Mouse (Mus musculus) midbrain, embryonic 15.5 days (tissue): ENCODE results near the gene Dnaaf5. TPM values are rescaled to one million over a fixed set of nuclear protein-coding genes. Genes with fewer than 3 reads are reported as not detected.
A peak's percentile ranks its signal among the peaks of the same experiment; 100 is the strongest.

ENCODE experiments used
- ATAC-seq: fragments of 200-750 bp; cut with Nextera tagmentation; replicated peaks from 2 replicates; pipeline ENCODE4 v1.8.0; 2017; ENCODE audit warnings: moderate TSS enrichment
- H3K27ac ChIP-seq: fragments of 300-500 bp; sonication (generic); 2 replicates; pipeline ENCODE4 v1.5.1; 2015; ENCODE audit warnings: mild to moderate bottlenecking, inconsistent platforms
- H3K27me3 ChIP-seq: fragments of 300-500 bp; sonication (generic); replicated peaks from 2 replicates; pipeline ENCODE4 v1.6.1; 2015; ENCODE audit warnings: inconsistent platforms
- H3K36me3 ChIP-seq: fragments of 300-500 bp; sonication (generic); replicated peaks from 2 replicates; pipeline ENCODE4 v1.6.1; 2015; ENCODE audit warnings: inconsistent platforms
- H3K4me1 ChIP-seq: fragments of 300-500 bp; sonication (generic); 2 replicates; pipeline ENCODE4 v1.6.1; 2015; ENCODE audit warnings: inconsistent platforms
- H3K4me2 ChIP-seq: fragments of 300-500 bp; sonication (generic); 2 replicates; pipeline ENCODE4 v1.6.1; 2015; ENCODE audit warnings: inconsistent platforms, mild to moderate bottlenecking, moderate library complexity
- H3K4me3 ChIP-seq: fragments of 300-500 bp; sonication (generic); 2 replicates; pipeline ENCODE4 v1.5.1; 2015; ENCODE audit warnings: mild to moderate bottlenecking, inconsistent platforms
- H3K9ac ChIP-seq: fragments of 300-500 bp; sonication (generic); 2 replicates; pipeline ENCODE4 v1.6.1; 2015; ENCODE audit warnings: mild to moderate bottlenecking, inconsistent platforms
- H3K9me3 ChIP-seq: fragments of 300-500 bp; sonication (generic); 2 replicates; pipeline ENCODE4 v1.6.1; 2016; ENCODE audit warnings: inconsistent platforms
- WGBS: fragments of 180-500 bp; shearing (Covaris S2); methylation state at CpG from one replicate; pipeline ENCODE4 v1.1.7; 2015; ENCODE audit warnings: mixed read lengths; 5-methylcytosine and 5-hydroxymethylcytosine counted together
- polyA plus RNA-seq: library from polyadenylated mRNA; unstranded; fragments of >200 nt; fragmentation: Nextera tagmentation; extraction: Ambion mirVana; gene quantifications from 2 replicates; pipeline ENCODE4 v1.2.1, GENCODE M21; 2015

The Dnaaf5 gene
- polyA plus RNA-seq, 1 experiment from 2014 or later: 4.6 TPM

DNA sequence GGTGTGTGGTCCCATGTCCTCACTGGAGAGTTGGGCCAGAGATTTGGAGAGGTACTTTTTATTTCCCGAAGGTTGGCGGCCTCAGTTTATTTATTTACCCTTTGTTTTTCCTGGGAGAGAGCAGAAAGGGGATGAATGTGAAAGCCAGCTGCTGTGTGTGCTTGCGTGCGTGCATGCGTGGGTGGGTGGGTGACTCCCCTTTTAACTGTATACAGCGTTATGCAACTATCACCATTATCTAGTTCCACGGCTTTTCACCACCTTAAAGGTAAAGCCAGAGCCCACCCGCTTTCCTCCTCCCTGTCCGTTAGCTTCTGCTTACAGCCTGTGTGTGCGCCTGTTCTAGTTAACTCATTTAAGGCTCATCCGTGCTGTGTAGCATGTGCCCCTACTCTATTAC is 52.1 kb downstream of the Dnaaf5 start:
- H3K27ac ChIP-seq: no peak overlapping the region
- H3K27me3 ChIP-seq: no peaks in the 10 kb centered on the region
- no peak for ATAC-seq
- peaks cover 34% of the 10 kb centered on the region for H3K4me1 ChIP-seq
- peak overlapping the region; percentile 94 for H3K4me3 ChIP-seq
- no peaks in the 10 kb centered on the region for H3K36me3 ChIP-seq
- H3K9ac ChIP-seq: peak overlapping the region; percentile 86; the same call in 1 of the 2 replicates
- no peaks in the 10 kb centered on the region for H3K9me3 ChIP-seq
- peak overlapping the region; percentile 72 for H3K4me2 ChIP-seq
- WGBS: 81% methylated on average over 11 of the region's 11 CpGs

DNA sequence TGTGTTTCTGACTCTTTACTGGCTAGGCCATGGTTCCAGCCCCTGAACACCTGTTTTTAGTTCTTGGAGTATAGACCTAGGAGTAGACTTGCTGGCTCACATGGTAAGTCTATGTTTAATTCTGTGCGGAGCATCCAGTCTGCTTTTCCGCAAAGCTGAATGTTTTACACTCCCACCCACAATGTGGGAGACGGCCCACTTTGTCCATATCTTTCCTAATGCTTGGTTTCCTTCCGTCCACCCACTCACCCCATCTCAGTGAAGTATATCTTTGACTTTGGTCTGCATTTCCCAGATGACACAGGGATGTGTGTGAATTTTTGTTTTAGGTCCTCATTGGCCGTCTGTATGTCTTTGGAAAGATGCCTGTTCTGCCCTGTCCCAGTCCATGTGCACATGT is 53.3 kb downstream of the Dnaaf5 start:
- no peaks in the 10 kb centered on the region for H3K36me3 ChIP-seq
- H3K9me3 ChIP-seq: no peaks in the 10 kb centered on the region
- 92% methylated on average over 5 of the region's 5 CpGs for WGBS
- no peak overlapping the region for H3K9ac ChIP-seq
- H3K27me3 ChIP-seq: no peaks in the 10 kb centered on the region
- H3K4me3 ChIP-seq: no peak overlapping the region
- no peak overlapping the region for H3K27ac ChIP-seq
- no peak for ATAC-seq
- H3K4me2 ChIP-seq: no peak overlapping the region
- peaks cover 34% of the 10 kb centered on the region for H3K4me1 ChIP-seq

DNA sequence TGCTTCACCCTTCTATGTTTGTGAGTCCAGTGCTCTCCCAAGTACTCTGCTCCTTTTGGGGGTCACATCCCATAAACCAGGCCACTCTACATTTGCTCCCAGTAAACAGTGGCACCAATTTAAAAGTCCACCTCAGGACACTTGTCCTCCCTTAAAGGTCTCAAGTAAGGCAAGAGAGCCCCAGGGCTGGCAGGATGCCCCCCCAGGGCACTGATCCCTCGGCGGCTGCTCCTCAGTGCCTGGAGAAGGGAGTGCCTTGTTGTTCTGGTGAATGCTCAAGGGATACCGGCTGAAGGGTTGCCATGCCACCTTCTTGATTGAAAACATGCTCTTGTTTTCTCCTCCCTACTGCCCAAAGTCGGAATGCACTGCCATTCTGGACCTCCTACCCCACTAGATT is 56.1 kb downstream of the Dnaaf5 start:
- H3K4me3 ChIP-seq: no peak overlapping the region
- H3K27ac ChIP-seq: no peak overlapping the region
- H3K36me3 ChIP-seq: no peaks in the 10 kb centered on the region
- no peak overlapping the region for H3K4me2 ChIP-seq
- H3K27me3 ChIP-seq: no peaks in the 10 kb centered on the region
- WGBS: 56% methylated on average over 4 of the region's 4 CpGs
- H3K9me3 ChIP-seq: no peaks in the 10 kb centered on the region
- no peak for ATAC-seq
- peaks cover 29% of the 10 kb centered on the region for H3K4me1 ChIP-seq
- no peak overlapping the region for H3K9ac ChIP-seq

- Histone ChIP-seq H3K9ac (no peak overlapping the region), H3K9me3 (no peaks in the 10 kb centered on the region), H3K4me1 (peaks cover 26% of the 10 kb centered on the region), H3K4me2 (no peak overlapping the region), H3K36me3 (no peaks in the 10 kb centered on the region), H3K27me3 (no peaks in the 10 kb centered on the region), H3K4me3 (no peak overlapping the region), H3K27ac (no peak overlapping the region)
- ATAC-seq: no peak
- 62% methylated on average over 7 of the region's 7 CpGs for WGBS
Measured at GRCm38 (mm10) chr5:139206525-139206924, 56.5 kb downstream of the Dnaaf5 start.

DNA sequence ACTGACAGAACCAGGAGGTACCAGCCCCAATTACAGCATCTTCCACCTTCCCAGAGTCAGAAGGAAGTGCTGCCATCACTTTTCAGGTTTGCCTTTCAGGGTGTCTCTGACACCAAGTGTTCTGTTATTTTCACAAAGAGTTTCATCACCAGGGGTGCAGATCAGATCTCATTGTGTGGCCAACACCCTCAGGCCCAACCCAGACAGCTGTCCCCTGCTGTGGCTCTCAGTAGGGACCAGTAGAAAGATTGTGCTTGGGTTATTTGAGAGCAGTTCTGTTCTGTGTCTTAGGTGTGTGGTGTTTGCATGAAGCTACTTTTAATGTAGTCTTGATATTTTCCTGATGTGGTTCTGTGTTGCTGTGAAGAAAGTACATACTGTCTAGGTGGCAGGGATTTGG is 58.2 kb downstream of the Dnaaf5 start:
- H3K9me3 ChIP-seq: no peaks in the 10 kb centered on the region
- H3K4me2 ChIP-seq: no peak overlapping the region
- H3K4me3 ChIP-seq: no peak overlapping the region
- H3K4me1 ChIP-seq: peaks cover 14% of the 10 kb centered on the region
- no peaks in the 10 kb centered on the region for H3K36me3 ChIP-seq
- no peak overlapping the region for H3K27ac ChIP-seq
- H3K27me3 ChIP-seq: no peaks in the 10 kb centered on the region
- no peak overlapping the region for H3K9ac ChIP-seq
- no peak for ATAC-seq

DNA sequence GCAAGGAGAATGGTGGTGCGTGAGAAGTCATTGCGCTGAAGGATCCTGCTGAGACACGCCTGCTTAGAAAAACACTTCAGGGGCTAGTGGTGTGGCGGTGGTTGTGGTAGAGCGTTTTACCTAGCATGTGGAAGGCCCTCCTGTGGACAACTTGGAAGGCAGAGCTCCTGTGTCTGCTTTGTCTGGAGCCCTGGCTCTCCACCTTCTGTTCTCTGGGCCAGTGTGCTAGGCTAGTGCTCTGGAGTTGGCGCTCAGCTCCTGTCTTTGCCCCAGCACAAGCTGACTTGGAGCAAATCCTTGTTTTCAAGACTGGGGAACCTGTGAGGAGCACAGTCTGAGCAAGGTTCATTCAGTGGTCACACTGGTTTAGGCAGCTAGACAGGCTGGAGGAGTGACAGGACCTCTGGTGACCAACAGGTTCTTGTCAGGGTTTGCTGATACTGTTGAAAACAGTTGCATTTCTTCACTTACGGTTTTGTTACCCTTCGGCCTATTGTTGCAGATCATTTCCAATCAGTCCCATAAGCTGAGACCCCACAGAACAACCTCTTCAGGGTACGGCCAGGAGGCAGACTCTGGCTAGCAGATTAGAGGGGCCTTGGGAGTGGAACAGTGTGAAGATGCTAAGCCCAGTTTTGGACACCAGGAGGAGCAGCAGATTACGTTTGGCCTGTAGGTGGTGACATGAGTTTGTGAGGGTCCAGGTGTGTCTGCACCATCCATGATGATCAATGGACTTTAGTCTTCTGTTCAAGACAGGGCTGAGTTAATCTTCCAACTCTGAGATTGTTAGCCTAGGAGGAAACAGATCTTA is 59.1 kb downstream of the Dnaaf5 start:
- H3K27ac ChIP-seq: no peak overlapping the region
- no peak for ATAC-seq
- no peak overlapping the region for H3K4me2 ChIP-seq
- H3K4me1 ChIP-seq: peaks cover 11% of the 10 kb centered on the region
- no peaks in the 10 kb centered on the region for H3K27me3 ChIP-seq
- H3K4me3 ChIP-seq: no peak overlapping the region
- WGBS: 91% methylated on average over 10 of the region's 10 CpGs
- no peak overlapping the region for H3K9ac ChIP-seq
- H3K36me3 ChIP-seq: no peaks in the 10 kb centered on the region
- H3K9me3 ChIP-seq: no peaks in the 10 kb centered on the region

GRCm38 (mm10) chr5:139209685-139210026 is 59.6 kb downstream of the Dnaaf5 start:
- no peaks in the 10 kb centered on the region for H3K36me3 ChIP-seq
- no peak for ATAC-seq
- no peaks in the 10 kb centered on the region for H3K27me3 ChIP-seq
- no peak overlapping the region for H3K4me3 ChIP-seq
- no peak overlapping the region for H3K9ac ChIP-seq
- 98% methylated on average over 7 of the region's 7 CpGs for WGBS
- peaks cover 11% of the 10 kb centered on the region for H3K4me1 ChIP-seq
- H3K4me2 ChIP-seq: no peak overlapping the region
- no peaks in the 10 kb centered on the region for H3K9me3 ChIP-seq
- no peak overlapping the region for H3K27ac ChIP-seq

- Histone ChIP-seq H3K4me2 (no peak overlapping the region), H3K9ac (no peak overlapping the region), H3K36me3 (peaks cover 10% of the 10 kb centered on the region; the same call in 1 of the 2 replicates), H3K4me3 (no peak overlapping the region), H3K27ac (no peak overlapping the region), H3K9me3 (no peaks in the 10 kb centered on the region), H3K27me3 (no peaks in the 10 kb centered on the region), H3K4me1 (no peaks in the 10 kb centered on the region; the same call in 1 of the 2 replicates)
- 92% methylated on average over 11 of the region's 11 CpGs for WGBS
- no peak for ATAC-seq
Measured at GRCm38 (mm10) chr5:139211737-139212385, 61.8 kb downstream of the Dnaaf5 start.

GRCm38 (mm10) chr5:139214298-139214697 is 64.3 kb downstream of the Dnaaf5 start:
- Histone ChIP-seq H3K4me2 (no peak overlapping the region), H3K27me3 (no peaks in the 10 kb centered on the region), H3K36me3 (peaks cover 13% of the 10 kb centered on the region; the same call in 1 of the 2 replicates), H3K9me3 (no peaks in the 10 kb centered on the region), H3K4me3 (no peak overlapping the region), H3K27ac (no peak overlapping the region), H3K4me1 (no peaks in the 10 kb centered on the region), H3K9ac (no peak overlapping the region)
- no peak for ATAC-seq

GRCm38 (mm10) chr5:139215184-139215583 is 65.2 kb downstream of the Dnaaf5 start:
- Histone ChIP-seq H3K4me1 (no peaks in the 10 kb centered on the region), H3K27ac (no peak overlapping the region), H3K27me3 (no peaks in the 10 kb centered on the region), H3K9ac (no peak overlapping the region), H3K9me3 (no peaks in the 10 kb centered on the region), H3K4me2 (no peak overlapping the region), H3K4me3 (no peak overlapping the region), H3K36me3 (peaks cover 17% of the 10 kb centered on the region; the same call in 1 of the 2 replicates)
- no peak for ATAC-seq
- WGBS: 99% methylated on average over 5 of the region's 5 CpGs

- 96% methylated on average over 2 of the region's 2 CpGs for WGBS
- ATAC-seq: no peak
- no peaks in the 10 kb centered on the region for H3K4me1 ChIP-seq
Measured at GRCm38 (mm10) chr5:139216121-139216520, 66.1 kb downstream of the Dnaaf5 start.

DNA sequence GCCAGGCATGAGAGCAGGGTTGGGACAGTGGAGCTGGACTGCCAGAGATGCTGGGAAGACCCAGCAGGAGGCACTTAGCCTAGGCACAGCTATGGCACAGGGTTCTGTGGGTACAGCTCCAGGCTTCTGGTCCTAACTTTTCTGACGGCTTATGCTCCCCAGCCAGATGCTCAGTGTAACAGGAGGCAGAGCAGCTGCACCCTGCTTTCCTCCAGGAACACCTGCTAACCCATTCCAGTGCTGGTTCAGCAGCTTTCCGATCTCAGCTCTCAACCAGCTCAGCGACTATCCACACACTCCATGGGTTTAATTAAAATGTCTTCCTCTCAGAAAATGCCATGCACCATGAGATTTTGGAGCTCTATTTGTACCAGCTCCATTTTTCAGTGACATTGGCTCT is 66.8 kb downstream of the Dnaaf5 start:
- WGBS: 83% methylated on average over 3 of the region's 3 CpGs
- no peak for ATAC-seq

More at GRCm38 (mm10) chr5:139216121-139216520, 66.1 kb downstream of the Dnaaf5 start:
- Histone ChIP-seq H3K36me3 (peaks cover 22% of the 10 kb centered on the region; the same call in 1 of the 2 replicates), H3K4me2 (no peak overlapping the region), H3K9me3 (no peaks in the 10 kb centered on the region), H3K27ac (no peak overlapping the region), H3K9ac (no peak overlapping the region), H3K4me3 (no peak overlapping the region), H3K27me3 (no peaks in the 10 kb centered on the region)

More for the DNA sequence above, 66.8 kb downstream of the Dnaaf5 start:
- Histone ChIP-seq H3K9me3 (no peaks in the 10 kb centered on the region), H3K4me3 (no peak overlapping the region), H3K4me2 (no peak overlapping the region), H3K27ac (no peak overlapping the region), H3K36me3 (peaks cover 29% of the 10 kb centered on the region; the same call in 1 of the 2 replicates), H3K27me3 (no peaks in the 10 kb centered on the region), H3K9ac (no peak overlapping the region), H3K4me1 (no peaks in the 10 kb centered on the region)
